Mouse (Mus musculus): Measurements from ENCODE around the gene Olfr1104. TPM values are rescaled to one million over a fixed set of nuclear protein-coding genes. Genes with fewer than 3 reads are reported as not detected.

The Olfr1104 gene
- not detected in 2 replicates for total RNA-seq (2014; fragmentation: Nextera tagmentation)
- 0.71 TPM in 1 of 2 replicates, not detected in the other for total RNA-seq (2017)
- polyA plus RNA-seq (2012): not detected in 2 replicates

- Histone ChIP-seq H3K4me3 (ENCODE audit: low read depth, low read length) (no peak within 1 kb of the TSS), H3K9me3 (replicated peaks) (no peaks in the 10 kb centered on the region), H3K4me1 (ENCODE audit: insufficient read depth, low read depth, low read length) (no peaks in the 10 kb centered on the region), H3K27me3 (ENCODE audit: insufficient read depth, low read length) (no peaks in the 10 kb centered on the region), H3K36me3 (replicated peaks) (no peaks in the 10 kb centered on the region)
- DNase-seq (ENCODE audit: low spot score) (no peak), ATAC-seq (ENCODE audit: extremely low read depth, insufficient number of reproducible peaks, low FRiP score, poor library complexity, severe bottlenecking) (no peak)
- no peak for TF ChIP-seq CTCF (IDR thresholded peaks at IDR 0.05; ENCODE audit: low read depth, low read length)
- no peak for TF ChIP-seq POLR2AphosphoS5 (IDR thresholded peaks at IDR 0.05; ENCODE audit: insufficient replicate concordance, low read depth, low read length)
- TF ChIP-seq GATA2 (IDR thresholded peaks at IDR 0.05; ENCODE audit: borderline replicate concordance, low read depth, low read length): no peak
- TF ChIP-seq TAL1 (conservative IDR thresholded peaks at IDR 0.05; ENCODE audit: low read depth, low read length): no peak
- no peak for TF ChIP-seq GATA1 (IDR thresholded peaks at IDR 0.05; ENCODE audit: borderline replicate concordance, low read length)
These were observed at the start of gene Olfr1104 for GRCm38 (mm10) chr2:87026980-87027379. Olfr1104 (minus strand) TSS chr2:87027080.

GRCm38 (mm10) chr2:87075717-87076116 lies 48.8 kb upstream of the Olfr1104 start, which contains the start of gene Olfr1107:
Olfr1107 (minus strand) TSS chr2:87075817.
- Histone ChIP-seq H3K4me3 (ENCODE audit: low read depth, low read length) (no peak within 1 kb of the TSS), H3K27me3 (ENCODE audit: insufficient read depth, low read length) (no peaks in the 10 kb centered on the region), H3K9me3 (replicated peaks) (0 out of 2 replicates have a peak, but pooled peaks cover 3% of the 10 kb centered on the region), H3K36me3 (replicated peaks) (no peaks in the 10 kb centered on the region), H3K4me1 (ENCODE audit: insufficient read depth, low read depth, low read length) (no peaks in the 10 kb centered on the region)
- DNase-seq (ENCODE audit: low spot score): no peak
- TF ChIP-seq TAL1 (conservative IDR thresholded peaks at IDR 0.05; ENCODE audit: low read depth, low read length) (no peak), GATA2 (IDR thresholded peaks at IDR 0.05; ENCODE audit: borderline replicate concordance, low read depth, low read length) (no peak), CTCF (IDR thresholded peaks at IDR 0.05; ENCODE audit: low read depth, low read length) (no peak), GATA1 (IDR thresholded peaks at IDR 0.05; ENCODE audit: borderline replicate concordance, low read length) (no peak), POLR2AphosphoS5 (IDR thresholded peaks at IDR 0.05; ENCODE audit: insufficient replicate concordance, low read depth, low read length) (no peak)
- ATAC-seq (ENCODE audit: extremely low read depth, insufficient number of reproducible peaks, low FRiP score, poor library complexity, severe bottlenecking): no peak

GRCm38 (mm10) chr2:87052173-87052572 lies 25.3 kb upstream of the Olfr1104 start, which contains the start of gene Olfr1106:
Olfr1106 (minus strand) TSS chr2:87052273.
- no peak for DNase-seq (ENCODE audit: low spot score)
- Histone ChIP-seq H3K4me1 (ENCODE audit: insufficient read depth, low read depth, low read length) (no peaks in the 10 kb centered on the region), H3K9me3 (replicated peaks) (no peaks in the 10 kb centered on the region), H3K36me3 (replicated peaks) (no peaks in the 10 kb centered on the region), H3K4me3 (ENCODE audit: low read depth, low read length) (no peak within 1 kb of the TSS), H3K27me3 (ENCODE audit: insufficient read depth, low read length) (no peaks in the 10 kb centered on the region)
- no peak for ATAC-seq (ENCODE audit: extremely low read depth, insufficient number of reproducible peaks, low FRiP score, poor library complexity, severe bottlenecking)
- no peak for TF ChIP-seq CTCF (IDR thresholded peaks at IDR 0.05; ENCODE audit: low read depth, low read length)
- TF ChIP-seq GATA1 (IDR thresholded peaks at IDR 0.05; ENCODE audit: borderline replicate concordance, low read length): no peak
- TF ChIP-seq GATA2 (IDR thresholded peaks at IDR 0.05; ENCODE audit: borderline replicate concordance, low read depth, low read length): no peak
- TF ChIP-seq POLR2AphosphoS5 (IDR thresholded peaks at IDR 0.05; ENCODE audit: insufficient replicate concordance, low read depth, low read length): no peak

- Histone ChIP-seq H3K4me3 (ENCODE audit: low read depth, low read length) (no peak within 1 kb of the TSS), H3K4me1 (ENCODE audit: insufficient read depth, low read depth, low read length) (no peaks in the 10 kb centered on the region), H3K36me3 (replicated peaks) (no peaks in the 10 kb centered on the region), H3K9me3 (replicated peaks) (0 out of 2 replicates have a peak, but pooled peaks cover 4% of the 10 kb centered on the region), H3K27me3 (ENCODE audit: insufficient read depth, low read length) (no peaks in the 10 kb centered on the region)
- no peak for ATAC-seq (ENCODE audit: extremely low read depth, insufficient number of reproducible peaks, low FRiP score, poor library complexity, severe bottlenecking)
- no peak for DNase-seq (ENCODE audit: low spot score)
- no peak for TF ChIP-seq CTCF (IDR thresholded peaks at IDR 0.05; ENCODE audit: low read depth, low read length)
- no peak for TF ChIP-seq TAL1 (conservative IDR thresholded peaks at IDR 0.05; ENCODE audit: low read depth, low read length)
- TF ChIP-seq POLR2AphosphoS5 (IDR thresholded peaks at IDR 0.05; ENCODE audit: insufficient replicate concordance, low read depth, low read length): no peak
These were observed 9.6 kb upstream of the Olfr1104 start, which contains the start of gene Olfr1105 for GRCm38 (mm10) chr2:87036431-87036830. Olfr1105 (minus strand) TSS chr2:87036531.

GRCm38 (mm10) chr2:86998098-86998497 lies 28.8 kb downstream of the Olfr1104 start, which contains the start of gene Olfr1102:
Olfr1102 (plus strand) TSS chr2:86998398.
- ATAC-seq (ENCODE audit: extremely low read depth, insufficient number of reproducible peaks, low FRiP score, poor library complexity, severe bottlenecking): no peak
- TF ChIP-seq CTCF (IDR thresholded peaks at IDR 0.05; ENCODE audit: low read depth, low read length): no peak
- Histone ChIP-seq H3K9me3 (replicated peaks) (no peaks in the 10 kb centered on the region), H3K36me3 (replicated peaks) (no peaks in the 10 kb centered on the region), H3K27me3 (ENCODE audit: insufficient read depth, low read length) (no peaks in the 10 kb centered on the region), H3K4me3 (ENCODE audit: low read depth, low read length) (no peak within 1 kb of the TSS), H3K4me1 (ENCODE audit: insufficient read depth, low read depth, low read length) (no peaks in the 10 kb centered on the region)
- no peak for DNase-seq (ENCODE audit: low spot score)

GRCm38 (mm10) chr2:86991121-86991520 lies 35.8 kb downstream of the Olfr1104 start, which contains the start of gene Olfr1101:
Olfr1101 (minus strand) TSS chr2:86991221.
- Histone ChIP-seq H3K4me3 (ENCODE audit: low read depth, low read length) (no peak within 1 kb of the TSS), H3K9me3 (replicated peaks) (no peaks in the 10 kb centered on the region), H3K36me3 (replicated peaks) (no peaks in the 10 kb centered on the region), H3K4me1 (ENCODE audit: insufficient read depth, low read depth, low read length) (no peaks in the 10 kb centered on the region), H3K27me3 (ENCODE audit: insufficient read depth, low read length) (no peaks in the 10 kb centered on the region)
- no peak for TF ChIP-seq TAL1 (conservative IDR thresholded peaks at IDR 0.05; ENCODE audit: low read depth, low read length)
- no peak for TF ChIP-seq GATA1 (IDR thresholded peaks at IDR 0.05; ENCODE audit: borderline replicate concordance, low read length)
- TF ChIP-seq CTCF (IDR thresholded peaks at IDR 0.05; ENCODE audit: low read depth, low read length): no peak
- TF ChIP-seq GATA2 (IDR thresholded peaks at IDR 0.05; ENCODE audit: borderline replicate concordance, low read depth, low read length): no peak
- no peak for TF ChIP-seq POLR2AphosphoS5 (IDR thresholded peaks at IDR 0.05; ENCODE audit: insufficient replicate concordance, low read depth, low read length)
- DNase-seq (ENCODE audit: low spot score) (no peak), ATAC-seq (ENCODE audit: extremely low read depth, insufficient number of reproducible peaks, low FRiP score, poor library complexity, severe bottlenecking) (no peak)

Data from G1E (cell line).